Mouse (Mus musculus) MEL (cell line): Measurements from ENCODE around the gene Hoxb1.

Source experiments
- BHLHE40 ChIP-seq: IDR thresholded peaks from 2 replicates; pipeline ENCODE4 v1.6.1; 2012; ENCODE audit warnings: low read depth, mild to moderate bottlenecking, inconsistent platforms, low read length, improper control_type of control experiment, borderline replicate concordance
- CHD1 ChIP-seq: IDR thresholded peaks from 2 replicates; pipeline ENCODE4 v1.6.1; 2012; ENCODE audit warnings: low read depth, mild to moderate bottlenecking, inconsistent platforms, low read length, improper control_type of control experiment
- CTCF ChIP-seq, 3 experiments: IDR thresholded peaks in 2 of 3; conservative IDR thresholded peaks in 1 of 3; 2 replicates each; pipeline ENCODE4 v1.5.1; 2011 to 2012; ENCODE audit warnings: low read length in 3 of 3, low read depth in 2 of 3, mild to moderate bottlenecking in 2 of 3, improper control_type of control experiment in 1 of 3, inconsistent platforms in 1 of 3, mixed read lengths in 1 of 3, moderate library complexity in 1 of 3; ENCODE audit not compliant: control insufficient read depth in 1 of 3, insufficient read depth in 1 of 3, poor library complexity in 1 of 3, severe bottlenecking in 1 of 3
- EP300 ChIP-seq, 2 experiments: IDR thresholded peaks; 2 replicates each; pipeline ENCODE4 v1.6.1; 2011; ENCODE audit warnings: improper control_type of control experiment in 2 of 2, low read length in 2 of 2, low read depth in 1 of 2, mild to moderate bottlenecking in 1 of 2
- GATA1 ChIP-seq: IDR thresholded peaks from 2 replicates; pipeline ENCODE4 v1.6.1; 2011; ENCODE audit warnings: low read depth, low read length, improper control_type of control experiment
- MAFK ChIP-seq: IDR thresholded peaks from 2 replicates; pipeline ENCODE4 v1.6.1; 2011; ENCODE audit warnings: low read depth, mild to moderate bottlenecking, low read length, improper control_type of control experiment, borderline replicate concordance
- MYC ChIP-seq: IDR thresholded peaks from 2 replicates; pipeline ENCODE4 v1.6.1; 2011; ENCODE audit warnings: low read depth, mild to moderate bottlenecking, low read length, improper control_type of control experiment, moderate library complexity
- POLR2A ChIP-seq, 2 experiments: IDR thresholded peaks; 2 replicates each; pipeline ENCODE4 v1.6.1; 2011 to 2012; ENCODE audit warnings: low read length in 2 of 2, mild to moderate bottlenecking in 2 of 2, control low read depth in 1 of 2, improper control_type of control experiment in 1 of 2, low read depth in 1 of 2, moderate library complexity in 1 of 2; ENCODE audit not compliant: control insufficient read depth in 1 of 2, insufficient read depth in 1 of 2, poor library complexity in 1 of 2
- POLR2AphosphoS2 ChIP-seq: IDR thresholded peaks from 2 replicates; pipeline ENCODE4 v1.6.1; 2011; ENCODE audit warnings: low read length, improper control_type of control experiment
- SIN3A ChIP-seq: IDR thresholded peaks from 2 replicates; pipeline ENCODE4 v1.6.1; 2012; ENCODE audit warnings: low read length, improper control_type of control experiment, inconsistent platforms
- TBP ChIP-seq: IDR thresholded peaks from 2 replicates; pipeline ENCODE4 v1.8.0; 2011; ENCODE audit warnings: low read depth, low read length, improper control_type of control experiment
- TCF12 ChIP-seq: IDR thresholded peaks from 2 replicates; pipeline ENCODE4 v1.6.1; 2014; ENCODE audit warnings: low read depth, mild to moderate bottlenecking, inconsistent platforms, low read length, improper control_type of control experiment, moderate library complexity
- UBTF ChIP-seq: IDR thresholded peaks from 2 replicates; pipeline ENCODE4 v1.6.1; 2012; ENCODE audit warnings: low read depth, mild to moderate bottlenecking, inconsistent platforms, low read length, improper control_type of control experiment, moderate library complexity, borderline replicate concordance; ENCODE audit not compliant: insufficient read depth
- ZC3H11A ChIP-seq: IDR thresholded peaks from 2 replicates; pipeline ENCODE4 v1.6.1; 2012; ENCODE audit warnings: low read depth, mild to moderate bottlenecking, inconsistent platforms, low read length, improper control_type of control experiment

GRCm38 (mm10) chr11:96332105-96332504 lies 33.4 kb upstream of the Hoxb1 start:
- no peak for TF ChIP-seq CHD1
- no peak for TF ChIP-seq POLR2AphosphoS2
- no peak for TF ChIP-seq POLR2A (IDR thresholded peaks at IDR 0.05; ENCODE audit: control insufficient read depth in 1 of 2, insufficient read depth in 1 of 2, low read depth in 1 of 2, low read length in 2 of 2, poor library complexity in 1 of 2)
- no peak for TF ChIP-seq SIN3A
- TF ChIP-seq UBTF: no peak
- TF ChIP-seq CTCF (IDR thresholded peaks at IDR 0.05 in 2 of 3, conservative IDR thresholded peaks at IDR 0.05 in 1 of 3; ENCODE audit: control insufficient read depth in 1 of 3, insufficient read depth in 1 of 3, low read depth in 2 of 3, low read length in 3 of 3, poor library complexity in 1 of 3, severe bottlenecking in 1 of 3): no peak
- TF ChIP-seq GATA1: no peak
- TF ChIP-seq MYC: no peak
- no peak for TF ChIP-seq EP300 (IDR thresholded peaks at IDR 0.05; ENCODE audit: low read depth in 1 of 2, low read length in 2 of 2)
- no peak for TF ChIP-seq MAFK
- TF ChIP-seq BHLHE40: no peak
- no peak for TF ChIP-seq TCF12
- TF ChIP-seq ZC3H11A: no peak
- no peak for TF ChIP-seq TBP
